Mouse (Mus musculus) v-Abl transformed pro-B cells (cell line): Measurements from ENCODE around the gene Myoz1.

Experiments used
- in situ Hi-C, 2 experiments: fragments of 400-800 bp; cut with MboI; formaldehyde crosslinking; loops; one replicate each; pipeline ENCODE4 v1.15.1; 2025; ENCODE audit not compliant: unreplicated experiment in 2 of 2

Gene Myoz1

GRCm38 (mm10) chr14:20609519-20609918 is 46.8 kb downstream of the Myoz1 start:
- in situ Hi-C loops, result no loop called here

DNA sequence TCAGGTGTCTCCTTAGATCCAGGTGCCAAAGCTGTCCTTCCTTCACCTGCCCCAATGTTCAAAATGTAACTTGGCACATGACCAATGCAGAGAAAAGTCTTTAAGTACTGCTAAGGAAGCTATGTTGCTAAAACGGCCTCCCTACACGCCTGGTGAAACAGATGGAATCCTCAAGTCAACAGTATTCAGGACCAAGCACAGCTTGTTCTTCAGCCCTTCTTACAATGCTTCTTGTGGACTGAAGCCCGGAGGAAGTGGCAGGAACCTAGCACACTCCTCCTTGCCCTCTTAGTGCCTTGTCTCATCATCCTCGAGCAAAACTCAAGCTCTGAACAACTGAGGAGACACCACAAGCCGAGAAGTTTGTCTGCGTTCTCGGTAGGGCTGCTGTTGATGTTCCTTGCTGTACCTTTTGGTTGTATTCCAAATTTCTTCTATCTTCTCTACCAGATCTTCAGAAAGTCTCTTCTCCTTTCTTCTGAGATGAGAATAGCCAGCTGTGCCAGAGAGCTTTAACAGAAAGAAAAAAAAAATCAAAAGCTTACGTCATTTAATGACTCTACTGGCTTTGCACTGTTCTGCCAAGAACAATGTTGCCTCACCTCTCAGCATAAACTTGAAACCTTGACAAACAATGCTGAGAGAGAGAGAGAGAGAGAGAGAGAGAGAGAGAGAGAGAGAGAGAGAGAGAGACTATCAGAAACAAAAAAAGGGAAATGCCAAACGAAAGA is 48.8 kb downstream of the Myoz1 start:
- in situ Hi-C loops, result no loop called here

DNA sequence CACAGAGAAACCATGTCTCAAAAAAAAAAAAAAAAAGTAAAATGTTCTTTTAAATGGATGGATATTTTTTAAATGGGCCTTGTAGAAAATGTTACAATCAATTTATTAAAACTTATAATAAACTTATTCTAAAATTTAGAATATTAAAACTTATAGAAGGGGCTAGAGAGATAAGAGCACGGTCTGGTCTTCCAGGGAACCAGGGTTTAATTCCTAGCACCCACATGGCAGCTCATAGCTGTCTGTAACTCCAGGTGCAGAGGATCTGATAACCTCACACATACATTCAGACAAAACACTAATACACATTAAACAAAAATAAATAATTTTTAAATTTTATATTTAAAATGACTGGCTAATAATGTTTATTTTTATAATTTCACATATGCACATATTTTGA is 55.1 kb downstream of the Myoz1 start:
- in situ Hi-C loops, result no loop called here

DNA sequence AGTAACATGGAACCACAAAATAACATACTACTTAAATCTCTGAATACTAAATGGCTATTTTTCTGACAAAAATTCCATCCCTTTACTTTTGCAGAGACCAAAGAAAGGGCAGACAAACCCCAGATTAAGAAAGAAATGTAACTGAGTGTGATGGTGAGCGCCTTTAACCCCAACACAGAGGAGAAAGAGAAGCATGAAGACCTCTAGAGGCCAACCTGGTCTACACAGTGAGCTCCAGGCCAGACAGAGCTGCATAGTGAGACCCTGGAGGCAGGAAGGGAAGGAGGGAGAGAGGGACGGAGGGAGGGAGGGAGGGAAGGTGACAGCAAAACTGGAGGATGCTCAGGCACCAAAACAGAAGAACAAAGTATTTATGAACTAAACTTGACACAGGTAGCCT is 56.1 kb downstream of the Myoz1 start:
- in situ Hi-C loops, result no loop called here

DNA sequence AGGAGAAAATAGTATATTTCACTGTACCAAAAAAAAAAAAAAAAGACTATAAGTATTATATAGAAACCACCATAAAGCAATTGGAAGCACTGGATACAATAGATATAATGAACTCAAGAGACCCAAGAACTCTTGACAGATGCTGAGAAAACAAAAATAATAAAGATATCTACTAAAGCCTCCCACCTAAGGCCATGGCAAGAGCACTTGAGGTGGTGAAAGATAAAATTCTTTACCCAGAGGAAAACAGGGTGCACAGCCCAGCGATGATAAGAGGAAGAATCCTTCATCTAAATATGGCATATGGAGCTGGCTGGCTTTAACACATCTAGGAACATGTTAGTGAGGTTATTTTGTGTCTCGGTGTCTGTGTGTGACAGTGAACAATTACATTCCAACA is 56.8 kb downstream of the Myoz1 start:
- in situ Hi-C loops, result loop anchor here in 1 of 2 experiments (25.0 kb wide), 1 partner anchor 263 kb away; no protein-coding TSS in a partner anchor
